Mouse (Mus musculus): Measurements from ENCODE around the gene Lce3c. TPM values are rescaled to one million over a fixed set of nuclear protein-coding genes. Genes with fewer than 3 reads are reported as not detected.

Lce3c gene
- not detected in 2 replicates for polyA plus RNA-seq (2015; fragmentation: Nextera tagmentation; extraction: Ambion mirVana)

DNA sequence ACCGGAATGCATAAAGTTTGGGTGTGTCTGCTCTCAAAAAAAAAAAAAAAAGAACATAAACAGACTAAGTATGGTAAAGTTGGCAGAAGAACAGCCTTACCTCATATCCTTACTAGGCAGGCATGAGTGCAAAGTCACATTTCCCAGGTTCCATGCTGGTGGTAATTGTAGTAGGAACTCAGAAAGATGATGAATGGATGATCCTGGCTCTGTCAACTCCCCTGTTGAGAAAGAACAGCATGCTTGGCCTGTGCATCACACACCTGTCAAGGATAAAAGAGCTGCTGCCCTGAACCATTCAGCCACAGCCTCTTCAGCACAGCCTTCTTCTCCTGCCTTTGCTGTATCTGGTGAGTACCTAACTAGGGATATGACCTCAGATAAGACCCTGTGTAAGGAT, at the start of gene Lce3c:
Gene Lce3c (plus strand): TSS at position 301 of the 400 bp plus-strand sequence.
- TF ChIP-seq EP300 (IDR thresholded peaks at IDR 0.05; ENCODE audit: low read depth) (no peak), CTCF (IDR thresholded peaks at IDR 0.05; ENCODE audit: low read depth) (no peak)
- no peak within 1 kb of the TSS for H3K27ac ChIP-seq (ENCODE audit: low read depth)
- H3K4me3 ChIP-seq (ENCODE audit: low read depth, low read length), result no peak within 1 kb of the TSS
- no peak within 1 kb of the TSS for H3K4me2 ChIP-seq (ENCODE audit: low read depth, low read length)
- DNase-seq, result no peak
- H3K9me3 ChIP-seq (ENCODE audit: low read length), result no peaks in the 10 kb centered on the region
- no peak for ATAC-seq
- no peaks in the 10 kb centered on the region for H3K27me3 ChIP-seq (ENCODE audit: insufficient read depth, low read length)
- H3K9ac ChIP-seq (replicated peaks), result no peak within 1 kb of the TSS
- 57% methylated on average over 1 of the region's 1 CpGs for WGBS (ENCODE audit: insufficient replicate concordance)
- no peaks in the 10 kb centered on the region for H3K4me1 ChIP-seq (ENCODE audit: insufficient read depth)
- no peaks in the 10 kb centered on the region for H3K36me3 ChIP-seq (replicated peaks; ENCODE audit: insufficient read depth, low read length)

DNA sequence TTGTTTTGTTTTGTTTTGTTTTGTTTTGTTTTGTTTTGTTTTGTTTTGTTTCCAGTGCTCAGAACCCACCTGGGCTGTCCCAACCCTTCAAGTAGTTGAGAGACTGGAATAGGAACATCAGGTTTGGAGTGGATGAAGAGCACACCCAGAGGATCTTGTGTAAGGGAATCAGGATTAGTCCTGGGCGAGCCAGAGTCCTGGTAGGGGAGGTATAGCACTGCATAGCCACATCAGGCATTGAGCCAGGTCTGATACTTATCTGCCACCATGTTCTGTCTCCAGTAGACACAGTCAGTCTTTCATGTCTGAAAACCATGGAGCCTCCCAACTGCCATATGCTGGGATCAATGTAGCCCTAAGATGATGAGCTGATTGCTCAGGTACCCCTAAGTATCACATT, 49.8 kb upstream of the Lce3c start:
- DNase-seq, result no peak
- no peak overlapping the region for H3K27ac ChIP-seq (ENCODE audit: low read depth)
- H3K4me2 ChIP-seq (ENCODE audit: low read depth, low read length), result no peak overlapping the region
- H3K4me1 ChIP-seq (ENCODE audit: insufficient read depth), result no peaks in the 10 kb centered on the region
- no peak for ATAC-seq
- H3K9me3 ChIP-seq (ENCODE audit: low read length), result no peaks in the 10 kb centered on the region
- no peak overlapping the region for H3K4me3 ChIP-seq (ENCODE audit: low read depth, low read length)
- H3K9ac ChIP-seq (replicated peaks), result no peak overlapping the region
- no peaks in the 10 kb centered on the region for H3K36me3 ChIP-seq (replicated peaks; ENCODE audit: insufficient read depth, low read length)
- WGBS (ENCODE audit: insufficient replicate concordance), result 42% methylated on average over 1 of the region's 1 CpGs
- H3K27me3 ChIP-seq (ENCODE audit: insufficient read depth, low read length), result no peaks in the 10 kb centered on the region
- TF ChIP-seq CTCF (IDR thresholded peaks at IDR 0.05; ENCODE audit: low read depth), result no peak

DNA sequence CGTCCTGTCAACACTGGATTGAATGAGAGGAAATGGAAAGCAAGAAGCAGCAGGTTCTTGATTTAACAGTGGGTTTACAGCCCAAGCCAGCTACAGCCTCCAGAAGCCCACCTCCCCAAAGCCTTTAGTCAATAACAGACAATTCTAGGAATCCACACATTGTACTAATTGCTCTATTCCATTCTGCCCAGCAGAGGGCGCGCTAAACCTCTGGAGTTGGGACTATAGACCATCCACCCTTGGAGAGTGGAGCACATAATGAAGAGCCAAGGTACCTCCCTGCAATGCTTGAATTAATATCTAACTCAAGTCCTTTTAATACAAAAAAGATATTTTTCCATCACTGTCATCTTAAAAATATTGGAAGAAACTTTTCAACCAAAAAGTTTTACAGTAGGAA, 41.3 kb upstream of the Lce3c start:
- no peak overlapping the region for H3K4me2 ChIP-seq (ENCODE audit: low read depth, low read length)
- no peak overlapping the region for H3K27ac ChIP-seq (ENCODE audit: low read depth)
- 23% methylated on average over 3 of the region's 3 CpGs for WGBS (ENCODE audit: insufficient replicate concordance)
- no peaks in the 10 kb centered on the region for H3K9me3 ChIP-seq (ENCODE audit: low read length)
- H3K4me1 ChIP-seq (ENCODE audit: insufficient read depth), result no peaks in the 10 kb centered on the region
- ATAC-seq, result no peak
- DNase-seq, result peak; percentile 29
- H3K36me3 ChIP-seq (replicated peaks; ENCODE audit: insufficient read depth, low read length), result no peaks in the 10 kb centered on the region
- H3K9ac ChIP-seq (replicated peaks), result no peak overlapping the region
- no peaks in the 10 kb centered on the region for H3K27me3 ChIP-seq (ENCODE audit: insufficient read depth, low read length)
- peak; percentile 68 for TF ChIP-seq CTCF (IDR thresholded peaks at IDR 0.05; ENCODE audit: low read depth)
- no peak for TF ChIP-seq EP300 (IDR thresholded peaks at IDR 0.05; ENCODE audit: low read depth)
- H3K4me3 ChIP-seq (ENCODE audit: low read depth, low read length), result no peak overlapping the region

DNA sequence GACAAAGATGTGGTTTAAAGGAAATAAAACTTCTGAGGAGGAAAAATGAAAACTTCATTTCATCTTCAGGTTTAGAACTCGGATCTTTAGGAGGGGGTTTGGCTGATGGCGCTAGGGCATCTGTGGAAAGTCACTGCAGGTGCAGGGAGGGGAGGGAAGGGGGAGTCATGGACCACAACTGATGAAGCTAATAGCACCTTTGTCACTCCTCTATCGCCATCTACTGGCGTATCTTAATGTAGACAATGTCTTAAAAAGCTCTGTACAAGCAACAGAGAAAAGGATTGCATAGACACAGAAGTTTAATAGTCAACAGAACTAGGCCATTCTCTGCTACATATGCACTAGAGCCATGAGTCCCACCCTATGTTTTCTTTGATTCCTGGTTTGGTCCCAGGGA, 40.6 kb upstream of the Lce3c start:
- Histone ChIP-seq H3K27ac (ENCODE audit: low read depth) (no peak overlapping the region), H3K9me3 (ENCODE audit: low read length) (no peaks in the 10 kb centered on the region), H3K4me1 (ENCODE audit: insufficient read depth) (no peaks in the 10 kb centered on the region), H3K4me3 (ENCODE audit: low read depth, low read length) (no peak overlapping the region), H3K4me2 (ENCODE audit: low read depth, low read length) (no peak overlapping the region), H3K27me3 (ENCODE audit: insufficient read depth, low read length) (no peaks in the 10 kb centered on the region), H3K9ac (replicated peaks) (no peak overlapping the region), H3K36me3 (replicated peaks; ENCODE audit: insufficient read depth, low read length) (no peaks in the 10 kb centered on the region)
- DNase-seq, result no peak
- no peak for TF ChIP-seq EP300 (IDR thresholded peaks at IDR 0.05; ENCODE audit: low read depth)
- TF ChIP-seq CTCF (IDR thresholded peaks at IDR 0.05; ENCODE audit: low read depth), result peak; percentile 35
- WGBS (ENCODE audit: insufficient replicate concordance), result 26% methylated on average over 4 of the region's 4 CpGs
- ATAC-seq, result no peak

DNA sequence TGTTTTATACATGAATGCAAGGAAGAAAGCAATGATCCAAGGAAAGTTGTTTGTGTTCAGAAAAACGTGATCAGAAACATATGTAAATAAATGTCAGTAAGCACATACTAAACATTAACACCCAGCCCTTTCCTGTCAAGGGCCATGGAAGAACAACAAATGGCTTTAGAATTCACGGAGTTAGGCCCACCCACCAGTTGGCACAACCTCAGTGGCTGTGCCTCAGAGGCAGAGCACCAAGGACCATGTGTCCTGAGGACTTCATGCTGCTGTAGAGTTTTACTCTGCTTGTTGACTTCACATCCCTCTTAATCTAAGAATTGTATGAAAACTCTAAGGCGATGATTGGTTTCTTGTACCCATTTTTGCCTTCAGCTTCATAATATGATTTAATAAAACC, 39.1 kb upstream of the Lce3c start:
- no peak overlapping the region for H3K9ac ChIP-seq (replicated peaks)
- no peaks in the 10 kb centered on the region for H3K27me3 ChIP-seq (ENCODE audit: insufficient read depth, low read length)
- no peak for TF ChIP-seq EP300 (IDR thresholded peaks at IDR 0.05; ENCODE audit: low read depth)
- TF ChIP-seq CTCF (IDR thresholded peaks at IDR 0.05; ENCODE audit: low read depth), result no peak
- no peak overlapping the region for H3K4me3 ChIP-seq (ENCODE audit: low read depth, low read length)
- no peaks in the 10 kb centered on the region for H3K9me3 ChIP-seq (ENCODE audit: low read length)
- DNase-seq (no peak), ATAC-seq (no peak)
- no peaks in the 10 kb centered on the region for H3K4me1 ChIP-seq (ENCODE audit: insufficient read depth)
- 47% methylated on average over 3 of the region's 3 CpGs for WGBS (ENCODE audit: insufficient replicate concordance)
- H3K36me3 ChIP-seq (replicated peaks; ENCODE audit: insufficient read depth, low read length), result no peaks in the 10 kb centered on the region
- H3K27ac ChIP-seq (ENCODE audit: low read depth), result no peak overlapping the region
- no peak overlapping the region for H3K4me2 ChIP-seq (ENCODE audit: low read depth, low read length)

DNA sequence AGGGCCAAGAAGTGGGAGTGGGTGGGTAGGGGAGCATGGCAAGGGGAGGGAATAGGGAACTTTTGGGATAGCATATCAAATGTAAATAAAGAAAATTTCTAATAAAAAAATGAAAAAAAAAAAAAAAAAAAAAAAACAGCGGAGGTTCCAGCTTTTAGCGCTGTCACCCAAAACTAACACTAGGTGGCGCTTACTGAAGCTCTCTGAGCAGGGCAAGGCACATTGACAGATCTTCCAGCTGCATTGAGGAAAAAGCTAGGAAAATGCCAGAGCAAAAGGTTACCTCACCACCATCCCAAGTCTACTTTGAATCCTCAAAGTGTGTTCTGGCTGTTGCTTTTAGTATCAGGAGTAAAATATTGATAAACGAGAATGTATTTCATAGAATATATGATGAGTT, 36.7 kb upstream of the Lce3c start:
- Histone ChIP-seq H3K27ac (ENCODE audit: low read depth) (no peak overlapping the region), H3K9ac (replicated peaks) (no peak overlapping the region), H3K36me3 (replicated peaks; ENCODE audit: insufficient read depth, low read length) (no peaks in the 10 kb centered on the region), H3K4me2 (ENCODE audit: low read depth, low read length) (no peak overlapping the region), H3K27me3 (ENCODE audit: insufficient read depth, low read length) (no peaks in the 10 kb centered on the region), H3K4me1 (ENCODE audit: insufficient read depth) (no peaks in the 10 kb centered on the region), H3K9me3 (ENCODE audit: low read length) (no peaks in the 10 kb centered on the region), H3K4me3 (ENCODE audit: low read depth, low read length) (no peak overlapping the region)
- WGBS (ENCODE audit: insufficient replicate concordance), result 25% methylated on average over 4 of the region's 4 CpGs
- ATAC-seq (no peak), DNase-seq (no peak)
- TF ChIP-seq EP300 (IDR thresholded peaks at IDR 0.05; ENCODE audit: low read depth) (no peak), CTCF (IDR thresholded peaks at IDR 0.05; ENCODE audit: low read depth) (peak; percentile 58)

DNA sequence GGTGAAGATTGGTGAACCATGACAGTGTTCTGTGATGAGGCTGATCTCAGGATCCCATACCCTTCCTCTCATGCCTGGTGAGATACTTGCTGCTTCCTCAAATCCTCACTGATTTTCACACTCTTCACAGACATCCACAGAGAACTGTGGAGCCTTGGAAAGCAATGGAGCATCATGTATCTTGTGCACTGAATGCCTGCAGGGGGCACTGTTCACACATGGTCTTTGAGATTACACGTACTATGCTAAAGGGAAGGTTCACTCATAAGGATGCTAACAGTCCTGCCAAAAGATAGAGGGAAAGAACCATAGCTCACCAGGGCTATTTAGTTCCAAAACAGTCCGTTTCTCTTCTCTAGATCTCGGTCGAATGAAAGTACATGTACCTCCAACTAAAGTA, 23.9 kb upstream of the Lce3c start:
- no peak for ATAC-seq

More for the DNA sequence above, 23.9 kb upstream of the Lce3c start:
- Histone ChIP-seq H3K27me3 (ENCODE audit: insufficient read depth, low read length) (no peaks in the 10 kb centered on the region), H3K36me3 (replicated peaks; ENCODE audit: insufficient read depth, low read length) (no peaks in the 10 kb centered on the region), H3K4me3 (ENCODE audit: low read depth, low read length) (no peak overlapping the region), H3K9me3 (ENCODE audit: low read length) (no peaks in the 10 kb centered on the region), H3K4me2 (ENCODE audit: low read depth, low read length) (no peak overlapping the region), H3K4me1 (ENCODE audit: insufficient read depth) (no peaks in the 10 kb centered on the region), H3K27ac (ENCODE audit: low read depth) (no peak overlapping the region), H3K9ac (replicated peaks) (no peak overlapping the region)
- DNase-seq, result no peak
- TF ChIP-seq CTCF (IDR thresholded peaks at IDR 0.05; ENCODE audit: low read depth) (peak; percentile 26; the same call in 1 of the 2 replicates), EP300 (IDR thresholded peaks at IDR 0.05; ENCODE audit: low read depth) (no peak)
- WGBS (ENCODE audit: insufficient replicate concordance), result 62% methylated on average over 4 of the region's 4 CpGs

Data from liver, postnatal 0 days (tissue).